Mouse (Mus musculus) CH12.LX (cell line): ENCODE measurements around the gene Gm12216.

Experiments used
- CTCF ChIP-seq, 2 experiments: IDR thresholded peaks in 1 of 2; conservative IDR thresholded peaks in 1 of 2; 2 replicates each; pipeline ENCODE4 v1.5.1; 2011 to 2012; ENCODE audit warnings: low read depth in 2 of 2, low read length in 2 of 2, improper control_type of control experiment in 1 of 2, inconsistent platforms in 1 of 2, mild to moderate bottlenecking in 1 of 2, moderate library complexity in 1 of 2
- EP300 ChIP-seq: IDR thresholded peaks from 2 replicates; pipeline ENCODE4 v1.6.1; 2011; ENCODE audit warnings: low read length, improper control_type of control experiment
- JUND ChIP-seq: conservative IDR thresholded peaks from 2 replicates; pipeline ENCODE4 v1.6.1; 2011; ENCODE audit warnings: low read depth, low read length, improper control_type of control experiment
- MAFK ChIP-seq: IDR thresholded peaks from 2 replicates; pipeline ENCODE4 v1.6.1; 2011; ENCODE audit warnings: low read length, improper control_type of control experiment; ENCODE audit not compliant: insufficient replicate concordance
- MAX ChIP-seq: IDR thresholded peaks from 2 replicates; pipeline ENCODE4 v1.6.1; 2011; ENCODE audit warnings: low read length, improper control_type of control experiment
- NELFE ChIP-seq: IDR thresholded peaks from 2 replicates; pipeline ENCODE4 v1.6.1; 2011; ENCODE audit warnings: low read depth, low read length, improper control_type of control experiment
- NRF1 ChIP-seq: IDR thresholded peaks from 2 replicates; pipeline ENCODE4 v1.6.1; 2014; ENCODE audit warnings: low read depth, mild to moderate bottlenecking, inconsistent platforms, low read length, improper control_type of control experiment, moderate library complexity
- POLR2A ChIP-seq: IDR thresholded peaks from 2 replicates; pipeline ENCODE4 v1.6.1; 2011; ENCODE audit warnings: low read depth, mild to moderate bottlenecking, improper control_type of control experiment, low read length
- POLR2AphosphoS2 ChIP-seq: IDR thresholded peaks from 2 replicates; pipeline ENCODE4 v1.6.1; 2011; ENCODE audit warnings: low read depth, low read length, improper control_type of control experiment
- TBP ChIP-seq: conservative IDR thresholded peaks from 2 replicates; pipeline ENCODE4 v1.6.1; 2011; ENCODE audit warnings: low read depth, low read length, improper control_type of control experiment
- USF1 ChIP-seq: IDR thresholded peaks from 2 replicates; pipeline ENCODE4 v1.6.1; 2014; ENCODE audit warnings: low read depth, mild to moderate bottlenecking, inconsistent platforms, low read length, improper control_type of control experiment
- ZC3H11A ChIP-seq: IDR thresholded peaks from 2 replicates; pipeline ENCODE4 v1.6.1; 2012; ENCODE audit warnings: low read depth, mild to moderate bottlenecking, inconsistent platforms, low read length, improper control_type of control experiment
- ZKSCAN1 ChIP-seq: IDR thresholded peaks from 2 replicates; pipeline ENCODE4 v1.6.1; 2012; ENCODE audit warnings: low read depth, inconsistent platforms, low read length, improper control_type of control experiment, borderline replicate concordance

DNA sequence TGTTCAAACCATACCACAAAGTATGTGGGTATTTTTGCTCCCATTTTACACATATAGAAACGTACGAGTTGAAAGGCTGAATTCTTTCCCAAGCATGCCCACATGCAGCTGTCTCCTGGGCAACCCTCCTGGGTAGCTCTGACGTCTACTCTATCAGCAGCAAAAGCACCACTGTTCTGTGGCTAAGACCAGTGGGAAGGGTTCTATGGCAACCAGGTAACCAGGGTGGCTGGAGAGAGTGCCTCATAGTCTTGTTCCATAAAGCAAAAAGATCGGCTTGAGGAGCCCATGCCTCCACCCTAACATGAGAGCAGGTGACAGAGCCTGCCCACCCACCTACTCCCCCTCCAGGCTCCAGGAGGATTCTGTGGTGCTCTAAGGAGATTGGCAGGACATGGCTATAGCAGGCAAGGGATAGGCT is 16.9 kb downstream of the Gm12216 start:
- TF ChIP-seq USF1 (no peak), CTCF (conservative IDR thresholded peaks at IDR 0.05 in 1 of 2, IDR thresholded peaks at IDR 0.05 in 1 of 2; ENCODE audit: low read depth in 2 of 2, low read length in 2 of 2) (no peak), MAX (no peak), EP300 (no peak), JUND (no peak), POLR2A (no peak), NRF1 (no peak), MAFK (no peak), ZKSCAN1 (no peak), TBP (no peak), NELFE (no peak), ZC3H11A (no peak), POLR2AphosphoS2 (no peak)
